Mouse (Mus musculus): Measurements from ENCODE around the gene Dbt. TPM values are rescaled to one million over a fixed set of nuclear protein-coding genes. Genes with fewer than 3 reads are reported as not detected.
A peak's percentile ranks its signal among the peaks of the same experiment; 100 is the strongest.
"Not testable (repeated sequence)": the region's sequence is repeated elsewhere in the genome, so short reads cannot be mapped to it uniquely, and the experiment has no call there.

Gene Dbt
- polyA plus RNA-seq, 3 experiments from 2014 or later: 10.0 to 15.1 (median 13.2) TPM

DNA sequence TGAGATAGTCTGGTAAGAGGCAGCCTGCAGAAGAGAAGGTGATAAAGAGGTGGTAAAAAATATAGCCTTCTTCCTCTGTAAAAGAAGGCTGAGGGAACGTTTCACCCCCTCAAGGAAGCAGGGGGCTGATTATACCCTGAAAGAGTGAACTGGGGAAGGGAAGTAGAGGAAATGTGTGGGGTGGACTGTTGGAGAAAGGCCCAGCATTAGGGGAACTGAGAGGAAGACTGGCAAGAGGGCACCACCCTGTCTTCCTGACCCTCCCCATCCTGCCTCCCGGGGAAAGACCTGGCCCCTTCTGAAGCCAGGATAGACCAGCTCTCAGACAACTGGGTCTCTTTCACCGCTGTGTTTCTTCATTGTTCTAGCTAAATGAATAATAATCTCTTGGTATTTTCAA is 29.7 kb downstream of the Dbt start:
- no peak for ATAC-seq

- ATAC-seq: no peak
These were observed 34.6 kb downstream of the Dbt start for GRCm38 (mm10) chr3:116547430-116547829.

DNA sequence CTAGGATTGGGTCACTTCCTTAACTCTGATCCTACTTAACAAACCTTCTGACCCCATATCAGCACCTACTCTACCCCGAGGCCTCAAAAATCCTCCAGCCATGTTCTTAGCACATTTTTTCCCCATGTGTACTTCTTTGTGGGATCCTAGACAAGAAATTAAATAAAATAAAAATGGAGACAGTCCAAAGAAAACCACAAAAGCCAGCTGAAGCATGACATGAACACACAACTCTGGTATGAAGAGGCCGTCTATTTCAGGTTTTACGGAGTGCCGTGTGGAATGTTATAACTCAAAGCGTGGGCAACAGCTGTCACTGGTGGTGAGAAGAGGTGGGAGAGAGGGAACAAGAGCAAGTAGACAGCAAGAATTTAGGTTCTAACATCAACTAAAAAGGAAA is 38.5 kb downstream of the Dbt start:
- ATAC-seq: no peak

- not testable (repeated sequence) for ATAC-seq
These were observed 48.4 kb downstream of the Dbt start for GRCm38 (mm10) chr3:116561315-116561714.

DNA sequence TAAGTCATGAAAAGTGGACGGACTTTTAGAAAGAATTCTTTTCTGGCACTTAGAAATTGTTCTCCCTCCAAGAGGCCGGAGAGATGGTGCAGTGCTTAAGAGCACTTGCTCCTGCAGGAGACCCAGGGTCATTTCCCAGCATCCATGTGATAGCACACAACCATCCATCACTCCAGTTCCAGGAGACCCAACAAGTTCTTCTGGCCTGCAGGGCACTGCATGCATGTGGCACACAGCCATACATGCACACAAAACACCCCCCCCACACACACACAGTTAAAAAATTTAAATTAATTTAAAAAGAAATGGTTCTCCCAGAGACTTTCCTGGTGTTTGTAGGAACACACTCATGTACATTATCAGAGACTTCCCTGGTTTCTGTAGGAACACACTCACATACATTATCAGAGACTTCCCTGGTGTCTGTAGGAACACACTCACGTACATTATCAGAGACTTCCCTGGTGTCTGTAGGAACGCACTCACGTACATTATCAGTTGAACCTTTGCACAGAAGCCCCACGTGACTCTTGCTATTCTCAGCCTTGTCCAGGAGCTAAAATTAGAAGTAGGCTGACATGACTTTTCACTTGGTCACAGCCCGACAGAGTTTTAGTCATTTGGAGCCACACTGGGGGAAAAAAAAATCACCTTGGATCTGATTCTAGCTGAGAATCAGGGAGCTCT is 49.7 kb downstream of the Dbt start, which contains the start of gene Lrrc39:
TSS of gene Lrrc39 (plus strand) at position 566 of the 687 bp plus-strand sequence.
- ATAC-seq: no peak

DNA sequence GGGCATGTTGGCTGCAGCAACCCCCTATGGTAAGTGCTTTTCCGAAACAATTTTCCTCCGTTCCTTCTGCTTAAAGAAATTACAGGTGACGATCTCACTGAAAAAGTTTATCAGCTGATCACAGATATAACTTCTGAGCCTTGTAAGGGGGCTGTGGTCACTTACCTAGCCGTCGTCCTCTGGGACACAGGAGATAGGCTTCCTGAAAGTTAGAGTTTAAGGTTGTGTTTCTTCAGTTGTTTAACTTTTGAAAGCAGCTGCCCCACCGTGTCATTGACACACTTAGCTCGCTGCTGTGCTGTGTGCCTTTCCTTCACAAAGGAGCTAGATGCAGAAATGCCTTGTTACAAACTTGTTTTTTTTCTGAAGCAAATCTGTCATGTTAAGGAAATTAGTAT is 50.2 kb downstream of the Dbt start:
- ATAC-seq: no peak

DNA sequence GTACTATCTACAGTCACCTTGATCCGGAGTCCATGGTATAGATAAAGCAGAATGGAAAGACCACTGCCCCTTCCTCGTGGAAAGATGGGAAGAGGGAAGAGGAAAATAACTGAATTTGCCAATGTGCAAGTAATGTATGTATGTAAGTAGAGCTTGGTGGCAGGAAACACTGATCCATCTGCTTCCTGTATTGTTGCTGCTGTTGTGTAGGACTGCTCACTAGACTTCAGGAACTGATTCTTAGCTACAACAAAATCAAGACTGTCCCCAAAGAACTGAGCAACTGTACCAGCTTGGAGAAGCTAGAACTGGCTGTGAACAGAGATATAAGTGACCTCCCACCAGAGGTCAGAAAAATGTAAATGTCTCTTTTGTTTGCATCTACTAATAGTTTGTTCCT is 57.8 kb downstream of the Dbt start:
- ATAC-seq: no peak

DNA sequence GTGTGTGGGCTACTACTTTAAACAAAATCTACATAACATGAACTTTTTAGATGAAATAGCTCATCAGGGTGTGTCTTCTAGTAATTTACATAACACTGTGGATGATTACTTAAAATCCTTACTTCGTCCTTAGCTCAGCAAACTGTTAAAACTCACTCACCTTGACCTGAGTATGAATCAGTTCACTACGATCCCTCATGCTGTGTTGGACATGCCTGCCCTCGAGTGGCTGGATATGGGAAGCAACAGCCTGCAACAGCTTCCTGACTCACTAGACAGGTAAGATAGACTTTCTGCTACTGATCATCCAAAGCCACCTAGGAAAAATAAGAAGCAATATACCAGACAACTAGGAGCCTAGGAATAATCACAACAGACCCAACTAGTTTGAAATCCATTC is 64.4 kb downstream of the Dbt start:
- ATAC-seq: no peak

DNA sequence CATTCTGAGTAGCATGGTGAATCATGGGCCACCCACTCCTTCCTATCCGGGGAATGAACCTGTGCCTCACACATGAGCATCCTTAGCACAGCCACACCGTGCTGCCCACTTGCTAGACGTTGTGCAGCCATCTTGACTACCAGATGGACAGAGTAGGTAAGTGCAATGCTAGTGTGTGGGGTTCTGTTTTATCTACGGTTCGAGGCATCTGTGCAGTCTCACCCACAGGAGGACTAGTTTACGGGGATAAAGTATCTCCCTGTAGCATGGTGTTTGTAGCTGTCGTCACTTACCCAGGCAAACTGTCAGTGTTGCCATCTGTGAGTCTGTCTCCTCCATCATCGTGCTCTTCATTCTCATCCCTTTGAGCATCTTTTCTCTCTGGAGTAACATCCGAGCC is 69.3 kb downstream of the Dbt start:
- ATAC-seq: no peak

DNA sequence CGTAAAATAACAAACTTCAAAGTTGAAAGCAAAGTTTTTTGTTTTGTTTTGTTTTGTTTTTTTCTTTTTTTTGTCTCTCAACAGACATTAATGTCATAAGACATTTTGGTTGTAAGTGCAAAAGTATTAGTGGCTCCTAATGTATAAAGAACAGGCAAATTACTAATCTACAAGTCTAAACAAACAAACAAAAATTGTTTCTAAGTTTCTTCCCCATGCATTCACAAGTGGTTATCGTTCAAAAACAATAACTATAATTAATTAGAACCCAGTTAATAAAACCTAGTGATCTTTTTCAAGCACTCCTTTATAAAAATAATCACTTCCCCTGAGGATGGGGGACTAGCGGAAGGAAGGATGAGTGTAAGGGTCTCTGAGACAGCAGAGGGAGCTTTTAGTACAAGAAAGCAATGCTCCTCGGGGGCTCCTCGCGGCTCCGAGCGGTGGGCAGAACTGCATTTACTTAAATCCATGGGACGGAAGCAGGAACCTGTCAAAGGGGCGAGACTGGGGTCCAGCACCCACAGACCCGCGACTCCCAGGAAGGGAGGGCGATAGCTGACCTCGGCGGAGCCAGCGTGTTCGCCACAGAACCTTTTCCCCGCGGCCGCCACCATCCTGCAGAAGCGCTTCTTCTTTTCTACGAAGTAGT is 81.3 kb downstream of the Dbt start:
- ATAC-seq: peak; percentile 36

- peak; percentile 92 for ATAC-seq
These were observed 82.1 kb downstream of the Dbt start, which contains the start of gene Sass6 for GRCm38 (mm10) chr3:116594728-116595602. Gene Sass6, plus strand, starts transcription at chr3:116594982.

GRCm38 (mm10) chr3:116595603-116595991 is 82.7 kb downstream of the Dbt start:
- no peak for ATAC-seq

Other genes starting within 250 kb of the Dbt start
- gene Cdc14a, start 89.0 kb upstream of the Dbt start, polyA plus RNA-seq (2017; shearing (Covaris generic)): 10 to 100 TPM; 10.1 to 13.1 (median 12.5) TPM
- gene Rtca, start 4.9 kb upstream of the Dbt start, polyA plus RNA-seq (2017; shearing (Covaris generic)): 10 to 100 TPM; 17.3 to 33.9 (median 19.5) TPM
- gene Lrrc39, start 49.9 kb downstream of the Dbt start, polyA plus RNA-seq (2017; shearing (Covaris generic)): 1 to 10 TPM in 1 of 3 experiments, under 1 TPM in 2; 0.58 to 1.0 (median 0.91) TPM
- gene Sass6, start 81.9 kb downstream of the Dbt start, polyA plus RNA-seq (2017; shearing (Covaris generic)): 10 to 100 TPM in 2 of 3 experiments, 1 to 10 TPM in 1; 5.7 to 19.1 (median 12.1) TPM
- gene Trmt13, start 101.5 kb downstream of the Dbt start, polyA plus RNA-seq (2017; shearing (Covaris generic)): 10 to 100 TPM; 26.7 to 41.0 (median 33.8) TPM
- gene Mfsd14a, start 149.6 kb downstream of the Dbt start, polyA plus RNA-seq (2017; shearing (Covaris generic)): 10 to 100 TPM; 89.9 to 95.2 (median 94.7) TPM
- not detected for gene Gm43191, start 168.2 kb downstream of the Dbt start, polyA plus RNA-seq (2017; shearing (Covaris generic))
- 1 to 10 TPM; 6.4 to 8.8 (median 7.6) TPM for gene Slc35a3, start 199.8 kb downstream of the Dbt start, polyA plus RNA-seq (2017; shearing (Covaris generic))

All from inflammation-experienced regulatory T-cells, adult 6 months (primary cell).